Mouse (Mus musculus) thymus, adult 2 months (tissue): ENCODE measurements around the gene Ism2.

ENCODE experiments used
- CTCF ChIP-seq: fragments of 200-500 bp; IDR thresholded peaks from 2 replicates; pipeline ENCODE4 v1.5.1; 2012; ENCODE audit warnings: mild to moderate bottlenecking, control low read depth, low read length, moderate library complexity, borderline replicate concordance; ENCODE audit not compliant: control insufficient read depth, poor library complexity, insufficient read depth; ENCODE audit errors: extremely low read depth
- POLR2A ChIP-seq: fragments of 200-500 bp; IDR thresholded peaks from 2 replicates; pipeline ENCODE4 v1.6.1; 2012; ENCODE audit warnings: mild to moderate bottlenecking, low read length, control low read depth, moderate library complexity; ENCODE audit not compliant: control insufficient read depth, poor library complexity, insufficient read depth; ENCODE audit errors: extremely low read depth

DNA sequence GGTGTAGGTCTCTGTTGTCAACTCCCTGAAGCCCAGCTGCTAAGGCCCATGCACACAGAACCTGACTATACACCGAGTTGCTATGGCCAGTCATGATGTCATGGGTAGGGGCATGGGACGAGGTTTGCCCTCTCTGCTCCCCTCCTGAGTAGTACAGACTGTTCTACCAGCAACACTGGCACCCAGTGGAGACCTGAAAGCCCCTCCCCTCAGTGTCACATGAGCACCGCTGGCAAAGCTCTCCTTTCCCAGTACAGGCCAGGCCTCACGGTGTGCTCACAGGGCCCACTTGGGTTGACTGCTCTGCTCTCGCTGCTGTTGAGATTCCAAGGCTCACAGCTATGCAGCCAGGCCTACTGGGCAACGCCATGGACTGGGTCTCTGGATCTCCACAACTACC lies 5.6 kb downstream of the Ism2 start:
- TF ChIP-seq CTCF, result no peak
- TF ChIP-seq POLR2A, result no peak
